In the genomic region with DNA sequence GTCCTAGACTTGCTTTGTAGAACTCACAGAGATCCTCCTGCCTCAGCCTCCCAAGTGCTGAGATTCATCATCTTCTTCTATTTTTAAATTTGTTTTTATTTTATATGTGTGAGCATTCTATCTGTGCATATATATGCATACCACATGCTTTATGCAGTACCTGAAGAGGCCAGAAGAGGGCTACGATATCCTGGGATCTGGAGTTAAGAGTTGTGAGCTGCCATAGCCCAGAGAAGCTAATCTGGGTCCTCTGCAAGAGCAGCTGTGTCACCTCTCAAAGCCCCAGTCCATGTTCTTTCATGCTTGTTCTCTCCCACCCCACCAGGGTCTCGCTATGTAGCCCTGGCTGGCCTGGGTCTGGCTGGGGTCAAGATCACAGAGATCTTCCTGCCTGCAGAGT, we compare ENCODE assay signal across 9 mouse cellular contexts.
DNase-seq lines count a peak whose midpoint lies in the region; ATAC-seq and TF ChIP-seq lines count a peak whose summit lies in the region.
"Had no signal": no experiment of that assay in that cellular context is flagged by ENCODE, and none has a peak within 500 bp of the region (broad histone marks: within the 10 kb centered on the region; RNA-seq: fewer than 3 reads in every experiment).

No protein-coding gene starts in this region.

- no peak overlapping the region for H3K4me2 ChIP-seq in embryonic facial prominence, embryonic 11.5 days (ENCODE audit: low read depth, low read length)
- H3K4me2 ChIP-seq in lung, embryonic 14.5 days = no peak overlapping the region

- no peak overlapping the region for H3K4me3 ChIP-seq in embryonic facial prominence, embryonic 11.5 days (ENCODE audit: low read depth, low read length)
- H3K4me3 ChIP-seq in embryonic facial prominence, embryonic 10.5 days = no peak overlapping the region
- no peak overlapping the region for H3K4me3 ChIP-seq in lung, embryonic 14.5 days (ENCODE audit: low read depth, low read length)

- peak; percentile 31 for DNase-seq in embryonic facial prominence, embryonic 11.5 days (ENCODE audit: low spot score)
- no peak for DNase-seq in embryonic facial prominence, embryonic 10.5 days (ENCODE audit: low spot score)
- peak; percentile 44 for DNase-seq in lung, embryonic 14.5 days
- DNase-seq in lung, postnatal 25 days (ENCODE audit: low spot score) = no peak
- DNase-seq in brain, embryonic 14.5 days (ENCODE audit: low read depth) = no peak
- peak; percentile 57 for DNase-seq in thymus, postnatal 0 days (ENCODE audit: low spot score)
- no peak for DNase-seq in layer of hippocampus, adult 8-10 months (ENCODE audit: low spot score in 2 of 2)
- DNase-seq in adrenal gland, postnatal 25 days = no peak
- DNase-seq: cerebellum, postnatal 36 days had no signal

- no peaks in the 10 kb centered on the region for H3K9me3 ChIP-seq in embryonic facial prominence, embryonic 11.5 days (replicated peaks; ENCODE audit: control insufficient read depth, low read length)
- H3K9me3 ChIP-seq in embryonic facial prominence, embryonic 10.5 days = no peaks in the 10 kb centered on the region
- no peaks in the 10 kb centered on the region for H3K9me3 ChIP-seq in lung, embryonic 14.5 days (ENCODE audit: low read depth, low read length)

- H3K36me3 ChIP-seq in embryonic facial prominence, embryonic 11.5 days (replicated peaks; ENCODE audit: control insufficient read depth, insufficient read depth, low read depth, low read length) = no peaks in the 10 kb centered on the region; the same call in 1 of the 2 replicates
- no peaks in the 10 kb centered on the region for H3K36me3 ChIP-seq in embryonic facial prominence, embryonic 10.5 days (replicated peaks)
- no peaks in the 10 kb centered on the region for H3K36me3 ChIP-seq in lung, embryonic 14.5 days (ENCODE audit: insufficient read depth)

- WGBS in embryonic facial prominence, embryonic 11.5 days = 90% methylated on average over 2 of the region's 2 CpGs
- WGBS in embryonic facial prominence, embryonic 10.5 days = 91% methylated on average over 2 of the region's 2 CpGs
- 87% methylated on average over 2 of the region's 2 CpGs for WGBS in lung, embryonic 14.5 days

- no peak for TF ChIP-seq POLR2A in brain, embryonic 14.5 days (IDR thresholded peaks at IDR 0.05; ENCODE audit: borderline replicate concordance, extremely low read depth, insufficient read depth, insufficient read length, poor library complexity, severe bottlenecking)

- no peaks in the 10 kb centered on the region for H3K27me3 ChIP-seq in embryonic facial prominence, embryonic 11.5 days (ENCODE audit: control insufficient read depth, insufficient read depth, low read length)
- no peaks in the 10 kb centered on the region for H3K27me3 ChIP-seq in embryonic facial prominence, embryonic 10.5 days (replicated peaks; ENCODE audit: low read depth, poor library complexity, severe bottlenecking)
- H3K27me3 ChIP-seq in lung, embryonic 14.5 days (ENCODE audit: insufficient read depth, low read length) = no peaks in the 10 kb centered on the region

- TF ChIP-seq CTCF in lung, embryonic 14.5 days (IDR thresholded peaks at IDR 0.05; ENCODE audit: low read depth) = peak; percentile 47; the same call in 1 of the 2 replicates
- TF ChIP-seq CTCF in brain, embryonic 14.5 days (IDR thresholded peaks at IDR 0.05; ENCODE audit: borderline replicate concordance, extremely low read depth, insufficient read depth, insufficient read length) = peak; percentile 15; the same call in 1 of the 2 replicates

- H3K27ac ChIP-seq in embryonic facial prominence, embryonic 11.5 days (replicated peaks; ENCODE audit: low read depth, low read length) = no peak overlapping the region
- H3K27ac ChIP-seq in embryonic facial prominence, embryonic 10.5 days (replicated peaks) = no peak overlapping the region
- H3K27ac ChIP-seq in lung, embryonic 14.5 days (ENCODE audit: low read depth) = no peak overlapping the region

- no peak overlapping the region for H3K9ac ChIP-seq in embryonic facial prominence, embryonic 11.5 days (replicated peaks; ENCODE audit: low read length)
- H3K9ac ChIP-seq in lung, embryonic 14.5 days = no peak overlapping the region

- H3K4me1 ChIP-seq in embryonic facial prominence, embryonic 11.5 days (ENCODE audit: control insufficient read depth, insufficient read depth, low read length) = no peaks in the 10 kb centered on the region
- no peaks in the 10 kb centered on the region for H3K4me1 ChIP-seq in embryonic facial prominence, embryonic 10.5 days
- no peaks in the 10 kb centered on the region for H3K4me1 ChIP-seq in lung, embryonic 14.5 days (ENCODE audit: insufficient read depth)

- ATAC-seq in embryonic facial prominence, embryonic 11.5 days (replicated peaks; ENCODE audit: insufficient number of reproducible peaks, low FRiP score, low TSS enrichment, low read depth) = no peak
- ATAC-seq in lung, embryonic 14.5 days (ENCODE audit: insufficient read depth) = no peak

Comparison
In these comparisons a context has a peak if more than half of its experiments do, and no peak if none do; other contexts are left out.
1. DNase-seq: peak in embryonic facial prominence, embryonic 11.5 days (single experiment), lung, embryonic 14.5 days (single experiment) and thymus, postnatal 0 days (single experiment); none in embryonic facial prominence, embryonic 10.5 days (single experiment), lung, postnatal 25 days (single experiment), brain, embryonic 14.5 days (single experiment), layer of hippocampus, adult 8-10 months (0 of 2) and adrenal gland, postnatal 25 days (single experiment).